Mouse (Mus musculus) bone marrow macrophage, adult 2 months (primary cell): ENCODE data around the gene Tbata.

ENCODE experiments used
- CTCF ChIP-seq: IDR thresholded peaks from 2 replicates; pipeline ENCODE4 v1.5.1; 2012; ENCODE audit warnings: low read depth, mild to moderate bottlenecking, low read length, moderate library complexity
- POLR2A ChIP-seq: IDR thresholded peaks from 2 replicates; pipeline ENCODE4 v1.6.1; 2012; ENCODE audit warnings: mild to moderate bottlenecking, low read depth, low read length, borderline replicate concordance

DNA sequence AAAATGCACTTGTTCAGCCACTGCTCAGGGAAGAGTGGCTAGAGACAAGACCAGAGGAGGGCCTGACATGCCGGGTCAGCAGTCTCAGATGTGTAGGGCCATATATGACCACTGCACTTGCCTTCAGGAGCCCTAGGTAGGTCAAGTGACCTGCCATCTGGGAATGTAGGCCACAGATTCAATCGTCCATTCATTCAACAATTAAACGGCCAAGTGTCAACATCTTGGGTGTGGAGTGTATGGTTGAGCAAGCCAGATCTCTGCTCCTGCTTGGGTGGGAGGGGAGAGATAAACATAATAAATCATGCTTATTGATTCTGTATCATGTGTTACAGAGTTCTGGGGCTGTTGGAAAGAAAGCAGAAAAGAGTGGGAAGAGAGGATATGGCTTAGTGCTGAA is 13.2 kb upstream of the Tbata start:
- no peak for TF ChIP-seq CTCF
- no peak for TF ChIP-seq POLR2A
